Mouse (Mus musculus): ENCODE data around the gene Cdkn1b.

Gene Cdkn1b

DNA sequence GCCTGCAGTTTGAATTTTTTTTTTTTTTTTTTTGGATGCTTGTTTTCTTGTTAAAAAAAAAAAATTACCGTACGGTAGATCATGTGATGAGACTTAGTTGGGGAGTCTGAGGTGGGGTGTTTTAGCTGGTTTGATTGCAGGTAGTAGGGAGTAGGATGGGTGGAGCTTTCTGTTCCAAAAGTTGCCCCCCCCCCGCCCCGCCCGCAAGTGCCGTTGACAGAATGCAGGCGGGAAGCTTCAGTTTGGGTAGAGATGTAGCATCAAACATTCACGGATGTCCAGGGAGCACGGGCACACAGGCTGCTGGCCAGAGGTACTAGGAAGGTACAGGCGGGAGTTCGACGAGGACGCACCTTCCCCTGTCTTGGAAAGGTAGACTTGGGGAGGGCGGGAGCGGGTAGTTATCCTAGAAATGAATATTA, 8.7 kb downstream of the Cdkn1b start:
- no peak for DNase-seq (ENCODE audit: extremely low read depth, low read depth, low spot score)

DNA sequence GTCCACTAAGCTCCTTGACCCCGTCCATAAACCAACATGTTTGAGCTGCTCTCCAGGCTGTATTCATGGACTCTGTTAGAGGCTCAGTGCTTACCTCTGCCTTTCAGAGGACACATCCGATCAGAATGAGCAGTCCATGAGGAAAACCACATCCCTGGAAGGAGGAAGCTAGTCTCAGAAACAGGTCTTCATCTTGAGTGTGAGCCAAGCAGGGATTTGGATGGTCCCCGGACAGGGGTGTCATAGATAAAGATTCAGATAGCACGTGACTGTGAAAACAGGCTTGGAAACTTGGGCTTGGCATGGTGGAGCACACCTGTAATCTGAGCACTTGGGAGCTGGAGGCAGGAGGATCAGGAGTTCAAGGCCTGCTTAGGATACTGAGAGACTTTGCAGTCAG, 9.7 kb downstream of the Cdkn1b start:
- no peak for DNase-seq (ENCODE audit: extremely low read depth, low read depth, low spot score)

DNA sequence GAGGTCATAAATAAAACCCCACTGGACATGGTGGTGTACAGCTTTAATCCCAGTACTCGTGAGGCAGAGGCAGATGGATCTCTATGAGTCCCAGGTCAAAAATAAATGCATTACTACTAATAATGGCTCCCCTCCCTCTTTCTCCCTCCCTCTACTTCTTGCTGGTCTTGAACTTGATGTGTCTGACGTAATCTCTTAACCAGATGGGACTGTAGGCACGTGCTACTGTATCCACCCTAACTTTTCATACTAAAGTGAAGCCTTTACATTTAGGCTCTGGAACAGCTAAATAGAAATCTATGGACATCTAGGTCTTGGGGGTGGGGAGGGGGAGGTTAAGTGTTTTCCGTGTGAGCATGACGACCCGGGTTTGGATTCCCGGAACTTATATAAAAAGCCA, 10.2 kb downstream of the Cdkn1b start:
- DNase-seq (ENCODE audit: extremely low read depth, low read depth, low spot score) = no peak

DNA sequence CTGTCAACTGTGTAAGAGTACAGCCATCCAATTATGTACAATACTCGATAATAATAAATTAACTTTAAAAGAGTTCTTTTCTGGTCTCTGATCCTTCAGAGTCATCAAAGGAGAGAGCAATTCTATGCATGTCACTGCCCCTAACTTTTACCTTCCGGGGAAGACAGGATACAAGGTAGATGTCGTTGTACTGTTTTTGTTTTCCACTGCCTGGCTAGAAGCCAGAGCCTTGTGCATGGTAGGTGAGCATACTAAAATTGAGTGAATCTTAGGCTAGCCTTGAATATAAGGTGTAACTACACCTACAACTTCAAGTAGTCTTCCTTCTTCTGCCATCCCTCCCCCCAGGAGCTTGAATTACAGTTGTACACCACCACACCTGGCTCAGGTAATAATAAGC, 10.9 kb downstream of the Cdkn1b start:
- no peak for DNase-seq (ENCODE audit: extremely low read depth, low read depth, low spot score)

DNA sequence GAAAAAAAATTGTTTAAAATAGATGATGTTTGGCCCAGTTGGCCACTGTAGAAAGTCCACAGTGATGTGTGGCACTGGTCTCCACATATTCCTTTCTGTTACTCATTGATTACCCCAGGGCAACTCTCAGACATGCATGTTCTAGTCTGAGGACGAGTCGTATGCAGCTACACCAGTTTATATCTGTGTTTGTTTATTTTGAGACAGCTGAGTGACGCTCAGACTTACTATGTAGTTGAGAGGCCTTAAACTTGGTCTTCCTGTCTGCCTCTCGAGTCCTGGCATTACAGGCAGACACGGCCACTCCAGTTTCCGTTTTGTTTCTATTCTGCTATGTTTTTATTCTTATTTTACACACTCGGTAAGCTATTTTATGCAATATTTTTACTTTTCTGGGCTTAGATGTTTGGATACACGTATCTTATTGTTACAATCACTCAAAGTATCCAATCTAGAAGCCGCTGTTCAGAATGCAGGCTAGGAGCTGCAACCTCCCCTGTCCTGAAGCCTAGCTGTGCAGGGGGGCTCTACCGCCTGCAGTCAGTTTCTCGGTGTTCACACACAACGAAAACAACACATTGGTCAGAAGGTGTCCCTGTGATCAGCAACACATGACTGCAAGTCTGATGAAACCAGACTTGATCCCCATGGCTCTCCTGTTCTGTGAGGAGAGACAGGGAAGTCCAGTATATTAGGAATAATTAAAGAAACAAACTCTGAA, 12.4 kb downstream of the Cdkn1b start:
- no peak for DNase-seq (ENCODE audit: extremely low read depth, low read depth, low spot score)

DNA sequence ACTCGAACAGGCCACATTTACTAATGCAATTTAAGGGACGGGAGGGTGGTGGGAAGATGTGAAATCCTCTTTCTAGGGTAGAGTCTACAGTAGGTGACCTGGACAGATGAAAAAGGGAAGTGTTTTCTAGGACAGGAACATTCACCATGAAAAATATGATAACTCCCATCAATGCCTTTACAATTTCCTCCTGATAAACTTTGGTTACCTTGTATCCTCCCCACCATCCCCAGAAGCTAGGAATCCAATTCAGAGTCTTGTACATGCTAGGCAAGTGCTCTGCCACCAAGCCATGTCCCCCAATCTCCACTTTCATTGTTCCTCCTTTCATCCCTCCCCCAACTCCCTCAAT, 13.0 kb downstream of the Cdkn1b start:
- DNase-seq (ENCODE audit: extremely low read depth, low read depth, low spot score) = no peak

DNA sequence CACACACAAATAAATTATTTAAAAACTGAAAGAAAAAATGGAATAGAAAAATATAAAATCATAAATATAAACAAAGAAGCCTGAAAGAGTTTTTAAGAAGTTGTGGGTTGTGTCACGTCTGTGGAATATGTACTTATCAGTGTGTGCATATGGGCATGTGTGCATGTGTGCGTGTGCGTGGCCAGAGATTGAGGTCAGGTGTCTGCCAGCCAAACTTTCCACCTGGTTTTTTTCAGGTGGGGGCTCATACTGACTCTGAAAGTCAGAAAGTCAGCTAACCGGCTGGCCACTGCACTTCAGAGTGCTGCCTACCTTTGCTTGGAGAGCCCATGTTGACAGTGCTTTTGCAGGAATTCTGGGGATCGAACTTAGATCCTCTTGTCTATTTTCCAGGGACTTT, 14.1 kb downstream of the Cdkn1b start:
- DNase-seq (ENCODE audit: extremely low read depth, low read depth, low spot score) = no peak

DNA sequence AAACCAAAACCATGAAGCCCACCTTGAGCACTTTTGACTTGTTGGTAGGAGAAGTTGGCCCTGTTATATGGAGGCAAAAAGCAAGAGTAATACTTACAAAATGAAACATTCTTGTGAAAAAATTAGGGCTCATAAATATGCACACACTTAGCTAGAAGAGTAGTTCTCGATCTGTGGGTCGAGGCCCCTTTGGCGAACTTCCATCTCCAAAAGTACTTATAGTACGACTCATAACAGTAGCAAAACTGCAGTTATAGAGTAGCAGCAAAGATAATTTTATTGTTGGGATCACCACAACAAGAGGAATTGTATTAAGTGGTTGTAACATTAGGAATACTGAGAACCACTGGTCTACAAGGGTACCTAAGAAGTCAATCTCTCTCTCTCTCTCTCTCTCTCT, 19.6 kb downstream of the Cdkn1b start:
- DNase-seq (ENCODE audit: extremely low read depth, low read depth, low spot score) = no peak

DNA sequence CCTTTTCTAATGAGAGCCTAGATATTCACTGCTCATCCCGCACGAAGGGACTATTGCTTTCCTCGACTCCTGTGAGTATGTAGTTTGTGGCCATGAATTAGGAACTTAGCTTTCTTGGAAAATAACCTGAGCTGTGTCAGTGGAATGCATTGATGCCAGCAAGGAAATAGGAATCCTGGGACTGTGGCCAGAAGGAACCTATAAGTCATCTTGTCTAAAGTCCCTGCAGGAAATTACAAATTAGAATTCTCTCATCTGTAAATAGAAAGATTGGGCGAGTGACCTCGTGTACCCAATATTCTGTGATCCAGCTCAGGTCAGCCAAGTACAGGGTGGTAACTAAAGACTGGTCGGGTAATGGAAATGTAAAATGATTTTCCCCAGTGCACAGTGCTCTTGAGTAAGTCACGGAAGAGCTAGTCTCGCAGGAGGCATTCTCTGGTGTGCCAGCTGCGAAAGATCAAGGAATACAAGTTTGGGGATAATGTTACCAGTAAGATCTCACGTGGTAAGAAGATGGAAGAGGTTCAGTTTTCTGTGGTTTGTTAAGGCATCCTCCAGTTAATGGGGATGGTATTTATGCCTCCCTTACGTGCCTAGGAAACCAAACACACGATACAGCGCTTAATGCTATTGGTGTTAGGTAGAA, 23.7 kb downstream of the Cdkn1b start:
- no peak for DNase-seq (ENCODE audit: extremely low read depth, low read depth, low spot score)

DNA sequence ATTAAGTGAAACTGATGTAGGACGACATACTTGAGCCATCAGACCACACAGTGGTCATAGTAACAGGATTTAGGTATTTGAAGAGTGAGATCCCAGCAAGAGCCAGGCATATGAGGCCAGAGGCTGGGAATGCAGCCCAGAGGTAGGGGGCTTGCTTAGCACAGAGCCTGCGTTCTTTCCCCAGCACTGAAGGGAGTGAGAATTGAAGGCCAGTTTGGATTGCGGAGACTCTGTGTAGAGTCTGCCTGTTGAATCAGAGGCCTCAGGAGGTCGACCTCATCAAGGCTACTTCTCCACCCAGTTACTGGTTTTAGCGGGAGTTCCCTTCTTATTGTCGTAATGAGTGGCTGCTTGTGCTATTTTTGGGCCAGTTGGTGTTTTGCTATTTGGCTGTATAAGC, 25.9 kb downstream of the Cdkn1b start:
- no peak for DNase-seq (ENCODE audit: extremely low read depth, low read depth, low spot score)

DNA sequence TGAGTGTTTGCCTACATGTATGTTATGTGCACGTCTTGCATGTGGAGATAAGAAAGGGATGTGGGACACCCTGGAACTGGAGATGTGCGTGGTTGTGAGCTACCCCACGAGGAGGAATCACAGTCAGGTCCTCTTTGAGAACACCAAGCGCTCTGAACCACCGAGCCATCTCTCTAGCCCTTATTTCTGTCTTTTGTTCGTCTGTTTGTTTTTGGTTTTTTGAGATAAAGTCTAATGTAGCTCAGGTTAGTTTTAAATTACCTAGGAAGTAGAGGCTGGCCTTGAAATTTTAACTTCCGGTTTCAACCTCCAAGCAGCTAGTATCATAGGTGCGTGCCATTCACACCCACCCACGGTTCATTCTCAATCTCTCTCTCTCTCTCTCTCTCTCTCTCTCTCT, 26.7 kb downstream of the Cdkn1b start:
- no peak for DNase-seq (ENCODE audit: extremely low read depth, low read depth, low spot score)

DNA sequence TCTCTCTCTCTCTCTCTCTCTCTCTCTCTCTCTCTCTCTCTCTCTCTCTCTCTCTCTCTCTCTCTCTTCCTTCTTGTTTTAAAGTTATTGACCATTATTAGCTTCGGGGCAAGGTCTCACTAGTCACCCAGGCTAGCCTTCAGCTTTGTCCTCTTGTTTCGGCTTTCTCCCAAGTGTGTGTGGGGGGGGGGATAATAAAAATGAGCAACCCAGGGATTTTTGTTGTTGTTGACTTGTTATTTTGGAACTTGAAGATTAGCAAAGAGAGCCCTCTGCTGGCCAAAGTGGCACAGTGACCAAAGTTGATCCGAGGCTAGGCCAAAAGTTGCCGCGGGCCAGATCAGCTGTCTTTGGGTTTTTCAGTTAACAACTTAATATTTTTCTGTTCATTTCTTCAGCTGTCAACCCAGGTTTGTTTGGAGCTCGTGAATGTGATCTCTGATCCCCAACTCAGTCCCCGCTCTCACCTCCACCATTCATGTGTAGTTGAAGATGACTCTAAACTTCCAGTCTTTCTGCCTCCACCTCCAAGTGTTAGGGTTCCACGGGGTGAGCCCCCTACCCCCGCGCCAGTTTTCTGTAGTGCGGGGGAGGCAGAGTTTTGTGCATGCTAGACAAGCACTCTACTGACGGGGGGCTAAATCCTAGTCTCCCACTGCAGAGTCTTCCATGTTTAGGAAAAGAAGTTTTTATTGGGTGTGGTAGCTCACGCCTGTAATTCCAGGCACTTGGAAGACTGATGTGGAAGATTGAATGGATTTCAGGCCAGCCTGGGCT, 27.3 kb downstream of the Cdkn1b start:
- DNase-seq (ENCODE audit: extremely low read depth, low read depth, low spot score) = no peak

DNA sequence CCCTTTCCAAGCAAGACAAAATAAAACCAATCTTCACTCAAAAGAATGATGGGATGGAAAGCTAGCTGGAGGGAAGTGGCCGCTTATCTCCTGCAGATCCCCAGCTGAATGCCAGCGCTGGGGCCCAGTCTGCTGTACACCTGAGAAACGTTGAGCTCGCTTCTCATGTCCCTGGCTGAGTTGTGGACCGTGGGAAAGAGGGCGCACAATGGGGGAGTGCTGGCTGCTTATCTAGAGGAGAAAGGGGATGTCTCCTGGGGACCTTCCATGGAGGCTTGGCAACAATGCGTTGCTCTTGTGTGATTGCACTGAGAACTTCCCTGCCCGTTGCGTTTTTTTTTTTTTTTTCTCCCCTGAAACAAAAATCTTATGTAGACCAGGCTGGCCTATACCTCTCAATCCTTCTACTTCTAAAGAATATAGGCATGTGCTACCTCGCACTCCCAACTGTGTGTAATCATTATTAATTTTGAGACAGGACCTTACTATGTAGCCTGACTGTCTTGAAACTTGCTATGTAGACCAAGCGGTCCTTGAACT, 28.4 kb downstream of the Cdkn1b start:
- DNase-seq (ENCODE audit: extremely low read depth, low read depth, low spot score) = no peak

DNA sequence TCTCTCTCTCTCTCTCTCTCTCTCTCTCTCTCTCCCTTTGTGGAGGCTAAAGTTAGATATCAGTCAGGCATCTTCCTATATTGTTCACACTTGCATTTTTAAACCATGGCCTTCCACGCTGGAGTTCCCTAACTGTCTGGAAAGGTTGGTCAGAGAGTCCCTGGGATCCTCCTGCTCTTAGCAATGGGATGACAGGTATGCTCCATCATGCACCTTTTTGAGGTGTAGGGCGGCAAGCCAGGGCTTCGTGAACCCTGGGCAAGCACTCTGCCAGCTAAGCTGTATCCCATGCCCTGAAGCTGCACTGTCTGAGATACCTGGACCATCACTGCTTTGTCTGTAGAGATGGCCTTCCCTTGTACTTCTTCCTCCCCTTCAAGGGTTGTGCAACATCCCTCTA, 29.0 kb downstream of the Cdkn1b start:
- DNase-seq (ENCODE audit: extremely low read depth, low read depth, low spot score) = no peak

DNA sequence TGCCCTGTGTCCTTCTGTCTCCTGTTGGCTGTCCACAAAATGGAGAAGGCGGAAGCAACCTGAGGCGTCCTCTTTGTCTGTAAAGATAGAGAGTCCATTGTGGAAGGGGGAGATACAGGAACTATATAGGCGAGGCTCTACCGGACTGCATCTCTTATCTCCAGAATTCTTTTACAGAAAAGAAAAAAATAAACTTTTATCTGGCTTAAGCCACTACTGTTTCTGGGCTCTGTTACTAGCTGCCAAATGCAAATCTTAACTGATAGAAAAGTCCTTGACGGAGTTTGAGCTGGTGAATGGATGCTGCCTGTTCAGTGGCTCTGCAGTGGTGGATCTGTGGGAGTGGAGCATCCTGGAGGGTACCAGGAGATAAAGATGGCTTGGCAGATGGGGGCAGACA, 31.2 kb downstream of the Cdkn1b start:
- no peak for DNase-seq (ENCODE audit: extremely low read depth, low read depth, low spot score)

DNA sequence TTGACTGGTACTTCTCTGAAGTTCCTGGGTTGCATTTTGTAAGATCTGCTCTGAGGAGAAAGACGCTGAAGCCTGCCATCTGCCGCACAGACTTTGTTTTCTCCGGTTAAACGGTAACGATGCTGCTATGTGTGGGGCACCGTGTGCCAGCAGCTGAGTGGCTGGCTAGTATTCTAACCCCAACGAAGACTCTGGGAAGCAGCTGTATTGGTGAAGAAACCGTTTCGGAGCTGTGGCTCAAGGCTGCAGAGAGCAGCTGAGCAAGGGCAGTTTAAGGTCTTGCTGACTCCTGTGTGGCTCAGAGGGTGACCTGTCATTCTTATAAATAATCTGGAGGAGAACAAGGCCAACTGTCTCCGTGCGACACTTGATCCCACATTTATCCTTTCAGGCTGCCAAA, 33.8 kb downstream of the Cdkn1b start:
- no peak for DNase-seq (ENCODE audit: extremely low read depth, low read depth, low spot score)

DNA sequence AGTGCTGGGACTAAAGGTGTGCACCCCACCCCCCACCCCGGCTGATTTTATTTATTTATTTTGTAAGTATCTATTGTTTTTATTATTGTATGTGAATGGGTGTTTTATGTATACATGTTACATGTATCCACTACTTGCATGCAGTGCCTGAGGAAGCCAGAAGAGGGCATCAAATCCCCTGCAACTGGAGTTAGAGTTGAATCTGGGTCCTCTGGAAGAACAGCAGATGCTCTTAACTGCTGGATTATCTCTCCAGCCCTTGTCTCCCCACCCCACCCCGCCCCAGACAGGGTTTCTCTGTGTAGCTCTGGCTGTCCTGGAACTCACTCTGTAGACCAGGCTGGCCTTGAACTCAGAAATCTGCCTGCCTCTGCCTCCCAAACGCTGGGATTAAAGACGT, 36.2 kb downstream of the Cdkn1b start:
- DNase-seq (ENCODE audit: extremely low read depth, low read depth, low spot score) = no peak

DNA sequence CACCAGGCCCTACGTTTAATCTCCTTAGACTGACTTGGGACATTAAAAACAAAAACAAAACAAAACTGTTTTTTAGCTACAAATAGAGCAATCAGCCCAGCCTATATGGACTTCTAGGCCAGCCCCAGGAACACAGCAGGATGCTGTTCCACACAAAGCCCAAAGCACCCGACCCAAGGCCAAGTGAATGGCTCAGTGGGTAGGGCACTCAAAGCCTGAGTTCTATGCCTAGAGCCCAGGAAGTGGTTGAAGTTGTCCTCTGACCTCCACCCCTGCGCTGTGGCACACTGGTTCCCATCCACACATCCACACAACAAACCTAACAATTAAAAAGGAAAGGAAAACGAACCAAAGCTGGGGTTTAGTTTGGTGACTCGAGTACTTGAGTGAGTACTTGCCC, 41.1 kb downstream of the Cdkn1b start:
- no peak for DNase-seq (ENCODE audit: extremely low read depth, low read depth, low spot score)

DNA sequence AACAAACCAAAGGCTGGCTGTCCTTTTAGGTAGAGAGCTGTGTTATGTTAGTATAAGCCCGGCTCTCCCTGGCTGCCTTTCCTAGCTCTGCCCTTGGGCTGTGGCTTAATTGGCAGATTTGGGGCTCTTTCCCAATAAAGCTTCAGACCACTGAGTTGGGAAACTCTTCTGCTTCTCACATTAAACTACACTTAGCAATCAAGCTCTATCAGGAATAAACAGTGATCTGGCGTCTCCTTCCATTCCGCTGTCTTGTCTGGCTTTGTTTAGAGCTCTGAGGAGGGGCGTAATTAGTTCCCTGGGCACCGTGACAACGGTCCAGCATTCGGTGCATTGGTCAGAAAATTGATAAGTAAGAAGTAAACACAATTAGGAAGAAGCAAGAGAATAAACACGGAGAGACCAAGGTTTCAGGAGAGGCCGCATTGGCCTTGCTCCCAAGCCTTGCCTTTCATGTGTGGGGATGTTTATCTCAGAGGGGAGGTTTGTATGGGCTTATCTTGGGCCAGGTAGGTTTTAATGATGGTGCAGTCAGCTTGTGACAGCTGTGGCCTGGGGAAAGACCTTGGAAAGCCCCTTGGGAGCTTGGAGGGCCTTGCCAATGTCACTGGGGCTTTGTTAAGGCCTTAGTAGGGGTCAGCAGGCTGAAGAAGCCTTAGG, 41.8 kb downstream of the Cdkn1b start:
- DNase-seq (ENCODE audit: extremely low read depth, low read depth, low spot score) = no peak

DNA sequence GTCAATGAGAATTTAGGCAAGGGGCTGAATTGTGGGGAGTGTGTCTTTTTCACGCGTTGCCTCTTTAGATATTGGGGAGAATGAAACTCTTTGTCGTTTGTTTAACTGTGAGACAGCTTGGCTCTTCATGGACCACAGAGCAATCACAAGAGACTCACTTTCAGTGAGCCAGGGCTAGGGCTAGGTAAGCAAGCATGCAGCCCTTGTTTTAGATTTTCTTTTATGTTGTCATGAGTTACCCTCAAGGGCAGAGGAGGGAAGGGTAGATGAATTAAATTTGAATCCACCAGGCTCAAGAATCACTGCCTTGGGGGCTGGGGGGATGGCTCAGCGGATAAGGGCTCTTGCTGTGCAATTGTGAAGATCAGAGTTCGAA, 42.3 kb downstream of the Cdkn1b start:
- no peak for DNase-seq (ENCODE audit: extremely low read depth, low read depth, low spot score)

DNA sequence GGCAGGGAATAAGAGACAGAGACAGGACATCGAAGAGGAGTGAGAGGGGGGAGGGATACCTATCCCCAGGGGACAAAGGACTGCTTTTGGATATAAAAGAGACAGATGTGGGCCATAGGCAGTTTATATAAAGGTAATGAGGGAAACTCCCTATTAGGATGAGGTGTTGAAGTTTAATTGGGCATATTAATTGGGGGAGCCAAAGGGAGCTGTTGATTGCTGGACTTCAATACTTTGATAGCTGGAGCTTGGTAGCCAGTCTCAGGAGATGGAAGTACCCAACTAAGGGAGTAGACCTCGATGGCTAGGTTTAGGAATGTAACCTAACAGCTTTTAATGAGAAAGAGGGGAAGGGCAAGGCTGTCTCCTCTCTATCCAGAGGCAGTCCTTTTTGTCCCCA, 43.7 kb downstream of the Cdkn1b start:
- no peak for DNase-seq (ENCODE audit: extremely low read depth, low read depth, low spot score)

DNA sequence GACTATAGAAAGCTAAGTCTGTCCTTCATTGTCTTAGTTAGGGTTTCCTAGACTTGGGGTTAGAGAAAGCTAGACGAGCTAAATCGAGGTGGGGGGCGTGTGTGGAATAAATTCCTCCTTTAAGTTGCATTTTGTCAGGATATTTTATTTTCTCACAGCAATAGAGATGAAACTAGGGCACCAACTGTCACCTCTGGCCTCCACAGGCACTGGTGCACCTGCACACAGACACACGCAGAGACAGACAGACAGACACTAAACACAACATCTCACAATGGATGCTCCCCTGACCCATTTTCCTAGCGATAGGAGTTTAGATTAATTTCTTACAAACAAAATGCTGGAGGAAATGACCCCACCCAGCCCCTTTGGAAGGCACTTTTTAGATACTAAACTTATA, 46.5 kb downstream of the Cdkn1b start:
- DNase-seq (ENCODE audit: extremely low read depth, low read depth, low spot score) = no peak
